Mouse (Mus musculus): ENCODE measurements around the gene Lig3. TPM values are rescaled to one million over a fixed set of nuclear protein-coding genes. Genes with fewer than 3 reads are reported as not detected.

Gene Lig3
- 27.4 and 29.1 TPM in 2 replicates for polyA plus RNA-seq (2015; fragmentation: Nextera tagmentation; extraction: Ambion mirVana)

DNA sequence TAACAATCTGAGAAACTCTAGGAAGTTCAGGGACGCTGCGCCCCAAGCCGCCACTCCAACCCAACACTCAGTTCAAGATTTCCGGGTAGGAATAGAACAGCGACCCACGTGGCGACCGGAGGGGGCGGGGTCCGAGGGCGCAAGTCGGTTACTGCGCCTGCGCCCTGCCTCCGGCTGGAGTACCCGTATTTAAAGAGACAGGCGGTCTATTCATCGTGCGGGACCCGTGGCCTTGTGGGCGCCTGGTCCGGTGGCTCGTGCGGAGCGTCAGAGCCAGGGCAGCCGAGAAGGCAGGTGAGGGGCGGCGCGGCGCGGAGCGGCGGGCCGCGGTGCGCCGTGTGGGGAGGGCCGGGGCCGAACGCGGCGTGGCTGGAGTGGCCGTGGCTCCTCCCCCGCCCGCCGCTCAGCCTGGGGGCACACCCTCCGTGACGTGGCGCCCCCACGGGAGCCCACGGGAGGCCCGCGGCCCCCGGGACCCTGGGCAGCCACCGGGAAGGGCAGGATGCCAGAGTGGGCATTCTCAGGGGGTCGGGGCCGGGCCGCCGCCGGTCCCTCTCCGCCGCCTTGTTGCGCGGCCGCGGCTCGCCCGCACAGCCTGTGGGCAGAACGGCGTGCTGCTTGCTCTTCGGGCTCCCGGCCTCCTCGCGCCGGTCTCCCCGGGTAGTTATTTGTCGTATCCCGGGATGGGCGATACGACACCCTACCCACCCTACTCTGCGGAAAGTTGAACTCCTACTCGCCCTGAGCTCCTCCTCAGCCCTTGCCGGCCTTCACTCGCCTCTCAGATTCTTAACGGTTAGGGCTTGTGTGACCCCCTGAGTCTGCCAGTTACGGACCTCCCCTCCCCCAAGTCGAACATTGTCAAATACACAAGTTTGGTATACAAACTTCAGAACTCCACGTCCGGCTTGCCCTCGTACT lies at the start of gene Lig3:
TSS of gene Lig3 (plus strand) at position 126 of the 921 bp plus-strand sequence.
- under 1% methylated on average over 67 of the region's 90 CpGs for WGBS
- Histone ChIP-seq H3K9me3 (no peaks in the 10 kb centered on the region), H3K36me3 (replicated peaks) (0 out of 2 replicates have a peak, but pooled peaks cover 14% of the 10 kb centered on the region), H3K4me3 (peak within 1 kb of the TSS; percentile 95), H3K9ac (peak within 1 kb of the TSS; percentile 95), H3K27ac (peak within 1 kb of the TSS; percentile 98), H3K4me2 (peak within 1 kb of the TSS; percentile 80), H3K4me1 (peaks cover 21% of the 10 kb centered on the region), H3K27me3 (replicated peaks) (no peaks in the 10 kb centered on the region)
- peak; percentile 97 for ATAC-seq (replicated peaks)

DNA sequence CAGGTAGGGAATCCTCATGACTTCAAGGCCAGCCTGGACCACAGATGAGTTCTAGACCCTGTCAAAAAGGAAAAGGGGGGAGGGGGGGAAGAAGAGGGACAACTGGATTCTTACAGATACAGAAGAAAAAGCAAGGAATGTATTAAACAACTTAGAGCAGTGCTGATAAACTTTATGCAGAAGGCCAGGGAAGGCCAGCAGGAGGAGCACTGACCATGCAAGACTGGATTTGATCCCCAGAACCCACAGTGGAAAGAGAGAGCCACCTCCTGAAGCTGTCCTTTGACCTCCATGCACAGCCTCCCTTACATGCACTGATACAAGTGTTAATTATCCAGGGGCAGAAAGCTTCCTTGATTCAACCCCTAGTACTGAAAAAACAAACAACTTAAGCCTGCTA lies 46.7 kb upstream of the Lig3 start:
- Histone ChIP-seq H3K4me1 (no peaks in the 10 kb centered on the region), H3K9ac (no peak overlapping the region), H3K27me3 (replicated peaks) (no peaks in the 10 kb centered on the region), H3K27ac (no peak overlapping the region), H3K9me3 (no peaks in the 10 kb centered on the region), H3K36me3 (replicated peaks) (no peaks in the 10 kb centered on the region), H3K4me2 (no peak overlapping the region), H3K4me3 (no peak overlapping the region)
- no peak for ATAC-seq (replicated peaks)

DNA sequence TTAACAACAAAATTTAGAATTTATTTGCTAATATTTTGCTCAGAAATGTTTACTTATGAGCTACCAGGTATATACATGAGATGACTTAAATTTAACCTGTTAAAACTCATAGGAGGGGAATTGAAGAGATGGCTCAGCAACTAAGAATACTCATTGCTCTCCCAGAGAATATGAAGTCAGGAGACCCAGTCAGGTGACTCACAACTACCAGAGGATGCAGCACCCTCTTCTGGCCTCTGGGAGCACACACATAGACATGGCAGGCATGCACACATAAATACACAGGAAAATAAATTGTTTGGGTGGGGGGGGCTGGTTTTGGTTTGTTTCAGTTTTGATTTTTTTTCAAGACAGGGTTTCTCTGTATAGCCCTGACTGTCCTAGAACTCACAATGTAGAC lies 41.9 kb upstream of the Lig3 start:
- H3K4me3 ChIP-seq = no peak overlapping the region
- no peak overlapping the region for H3K9ac ChIP-seq
- H3K36me3 ChIP-seq (replicated peaks) = no peaks in the 10 kb centered on the region
- H3K4me1 ChIP-seq = no peaks in the 10 kb centered on the region
- H3K4me2 ChIP-seq = no peak overlapping the region
- H3K27me3 ChIP-seq (replicated peaks) = no peaks in the 10 kb centered on the region
- ATAC-seq (replicated peaks) = no peak
- H3K9me3 ChIP-seq = no peaks in the 10 kb centered on the region
- no peak overlapping the region for H3K27ac ChIP-seq

GRCm38 (mm10) chr11:82746138-82746537 lies 34.8 kb upstream of the Lig3 start:
- no peak overlapping the region for H3K4me3 ChIP-seq
- no peak overlapping the region for H3K9ac ChIP-seq
- ATAC-seq (replicated peaks) = no peak
- 38% methylated on average over 6 of the region's 6 CpGs for WGBS
- no peak overlapping the region for H3K27ac ChIP-seq
- H3K4me2 ChIP-seq = no peak overlapping the region
- H3K36me3 ChIP-seq (replicated peaks) = no peaks in the 10 kb centered on the region
- no peaks in the 10 kb centered on the region for H3K9me3 ChIP-seq
- H3K27me3 ChIP-seq (replicated peaks) = no peaks in the 10 kb centered on the region
- no peaks in the 10 kb centered on the region for H3K4me1 ChIP-seq

GRCm38 (mm10) chr11:82746857-82747366 lies 34.0 kb upstream of the Lig3 start:
- H3K4me2 ChIP-seq = no peak overlapping the region
- no peaks in the 10 kb centered on the region for H3K4me1 ChIP-seq
- WGBS = 90% methylated on average over 8 of the region's 8 CpGs
- no peaks in the 10 kb centered on the region for H3K27me3 ChIP-seq (replicated peaks)
- H3K36me3 ChIP-seq (replicated peaks) = no peaks in the 10 kb centered on the region
- H3K9ac ChIP-seq = no peak overlapping the region
- no peak overlapping the region for H3K27ac ChIP-seq
- no peaks in the 10 kb centered on the region for H3K9me3 ChIP-seq
- no peak overlapping the region for H3K4me3 ChIP-seq
- ATAC-seq (replicated peaks) = no peak

DNA sequence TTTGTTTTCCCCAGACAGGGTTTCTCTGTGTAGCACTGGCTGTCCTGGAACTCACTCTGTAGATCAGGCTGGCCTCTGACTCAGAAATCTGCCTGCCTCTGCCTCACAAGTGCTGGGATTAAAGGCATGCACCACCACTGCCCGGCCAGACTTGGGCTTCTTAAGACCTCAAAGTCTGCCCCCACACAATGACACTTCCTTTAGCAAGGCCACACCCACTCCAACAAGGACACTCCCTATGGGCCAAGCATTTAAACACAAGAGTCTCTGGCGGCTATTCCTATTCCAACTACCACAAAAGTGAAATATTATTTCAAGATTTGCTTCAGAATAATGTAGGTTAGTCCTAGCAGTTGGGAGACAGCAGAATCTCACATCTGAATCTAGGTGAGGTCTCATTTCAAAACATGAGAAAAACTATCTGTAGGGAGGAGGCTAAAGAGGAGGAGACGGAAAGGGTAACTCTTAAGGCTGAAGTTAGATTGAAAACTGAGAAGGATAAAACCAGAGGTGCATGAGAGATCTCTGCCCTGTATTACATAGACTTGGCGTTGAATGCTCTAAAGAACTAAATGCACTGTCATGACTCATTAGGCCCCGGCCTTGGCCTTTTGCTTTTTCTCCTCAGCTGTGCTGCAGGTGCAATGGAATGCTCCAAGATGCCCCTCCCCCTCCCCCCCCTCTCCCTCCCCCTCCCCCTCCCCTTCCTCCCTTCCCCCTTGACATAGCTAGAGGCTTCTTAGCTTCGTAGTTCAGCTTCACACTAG lies 28.4 kb upstream of the Lig3 start:
- 67% methylated on average over 6 of the region's 6 CpGs for WGBS

GRCm38 (mm10) chr11:82755919-82756318 lies 25.0 kb upstream of the Lig3 start:
- WGBS = 92% methylated on average over 1 of the region's 1 CpGs
- Histone ChIP-seq H3K9ac (no peak overlapping the region), H3K36me3 (replicated peaks) (no peaks in the 10 kb centered on the region), H3K4me3 (no peak overlapping the region), H3K27ac (no peak overlapping the region), H3K4me1 (no peaks in the 10 kb centered on the region), H3K27me3 (replicated peaks) (peaks cover 3% of the 10 kb centered on the region; the same call in 1 of the 2 replicates), H3K4me2 (no peak overlapping the region), H3K9me3 (no peaks in the 10 kb centered on the region)
- ATAC-seq (replicated peaks) = no peak

More for the DNA sequence above, 28.4 kb upstream of the Lig3 start:
- Histone ChIP-seq H3K27ac (no peak overlapping the region), H3K4me3 (no peak overlapping the region), H3K27me3 (replicated peaks) (no peaks in the 10 kb centered on the region), H3K9ac (no peak overlapping the region), H3K4me2 (no peak overlapping the region), H3K9me3 (no peaks in the 10 kb centered on the region), H3K4me1 (no peaks in the 10 kb centered on the region), H3K36me3 (replicated peaks) (no peaks in the 10 kb centered on the region)
- ATAC-seq (replicated peaks) = no peak

DNA sequence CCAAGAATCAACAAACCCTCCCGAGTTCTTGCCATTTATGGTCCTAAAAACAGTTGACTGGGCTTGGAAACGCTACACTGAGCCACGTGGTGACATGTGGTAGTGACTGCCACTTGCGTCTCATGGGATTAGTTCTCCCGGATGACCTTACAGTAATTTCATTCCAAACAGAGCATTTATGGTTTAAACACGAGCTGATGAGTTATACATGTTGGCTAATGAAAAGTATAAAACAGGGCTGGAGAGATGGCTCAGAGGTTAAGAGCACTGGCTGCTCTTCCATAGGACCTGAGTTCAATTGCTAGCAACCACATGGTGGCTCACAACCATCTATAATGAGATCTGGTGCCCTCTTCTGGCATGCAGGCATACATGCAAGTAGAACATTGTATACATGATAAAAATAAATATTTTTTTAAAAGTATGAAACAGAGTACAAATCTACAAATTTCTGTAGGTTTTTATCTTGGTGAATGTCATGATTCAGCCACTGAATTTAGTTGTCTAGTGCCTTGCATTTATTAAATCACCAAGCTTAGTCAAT lies 18.6 kb upstream of the Lig3 start:
- H3K9me3 ChIP-seq = no peaks in the 10 kb centered on the region
- no peaks in the 10 kb centered on the region for H3K36me3 ChIP-seq (replicated peaks)
- H3K9ac ChIP-seq = no peak overlapping the region
- no peak overlapping the region for H3K4me2 ChIP-seq
- H3K4me3 ChIP-seq = no peak overlapping the region
- WGBS = 85% methylated on average over 6 of the region's 6 CpGs
- peaks cover 3% of the 10 kb centered on the region; the same call in 1 of the 2 replicates for H3K27me3 ChIP-seq (replicated peaks)
- peaks cover 26% of the 10 kb centered on the region for H3K4me1 ChIP-seq
- H3K27ac ChIP-seq = no peak overlapping the region
- ATAC-seq (replicated peaks) = no peak

GRCm38 (mm10) chr11:82763261-82763660 lies 17.6 kb upstream of the Lig3 start:
- Histone ChIP-seq H3K9me3 (no peaks in the 10 kb centered on the region), H3K27me3 (replicated peaks) (peaks cover 3% of the 10 kb centered on the region; the same call in 1 of the 2 replicates), H3K9ac (peak overlapping the region; percentile 95), H3K4me1 (peaks cover 26% of the 10 kb centered on the region), H3K4me3 (peak overlapping the region; percentile 99), H3K27ac (peak overlapping the region; percentile 94), H3K4me2 (peak overlapping the region; percentile 95), H3K36me3 (replicated peaks) (no peaks in the 10 kb centered on the region)
- WGBS = 9% methylated on average over 4 of the region's 4 CpGs
- ATAC-seq (replicated peaks) = no peak

- under 1% methylated on average over 44 of the region's 44 CpGs for WGBS
- peak; percentile 100 for ATAC-seq (replicated peaks)
- Histone ChIP-seq H3K36me3 (replicated peaks) (0 out of 2 replicates have a peak, but pooled peaks cover 4% of the 10 kb centered on the region), H3K27ac (peak within 1 kb of the TSS; percentile 94), H3K9ac (peak within 1 kb of the TSS; percentile 95), H3K27me3 (replicated peaks) (peaks cover 3% of the 10 kb centered on the region; the same call in 1 of the 2 replicates), H3K9me3 (no peaks in the 10 kb centered on the region), H3K4me2 (peak within 1 kb of the TSS; percentile 95), H3K4me1 (peaks cover 26% of the 10 kb centered on the region), H3K4me3 (peak within 1 kb of the TSS; percentile 99)
Measured at GRCm38 (mm10) chr11:82763742-82764437, 17.0 kb upstream of the Lig3 start, which contains the start of the genes Cct6b and Zfp830. TSS of gene Cct6b (minus strand) at chr11:82764321. TSS of gene Zfp830 (plus strand) at chr11:82764345.

DNA sequence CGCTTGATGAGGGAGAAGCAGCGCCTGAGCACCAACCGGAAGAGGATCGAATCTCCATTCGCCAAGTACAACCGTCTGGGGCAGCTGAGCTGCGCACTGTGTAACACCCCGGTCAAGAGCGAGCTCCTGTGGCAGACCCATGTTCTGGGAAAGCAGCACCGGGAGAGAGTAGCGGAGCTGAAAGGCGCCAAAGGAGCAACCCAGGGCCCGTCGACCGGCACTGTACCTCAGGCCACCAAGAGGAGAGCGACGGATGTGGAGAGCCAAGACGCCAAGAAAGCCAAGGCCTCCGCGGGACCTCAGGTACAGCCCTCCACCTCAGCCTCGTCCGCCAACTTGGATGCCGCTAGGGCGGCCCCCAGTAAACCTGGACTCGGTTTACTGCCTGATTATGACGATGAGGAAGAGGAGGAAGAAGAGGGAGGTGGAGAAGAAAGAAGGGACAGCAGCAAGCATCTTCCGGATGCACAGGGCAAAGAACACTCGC lies 16.4 kb upstream of the Lig3 start:
- WGBS = under 1% methylated on average over 28 of the region's 28 CpGs
- peaks cover 26% of the 10 kb centered on the region for H3K4me1 ChIP-seq

More for the DNA sequence above, 16.4 kb upstream of the Lig3 start:
- no peaks in the 10 kb centered on the region for H3K9me3 ChIP-seq
- H3K4me2 ChIP-seq = peak overlapping the region; percentile 95
- 0 out of 2 replicates have a peak, but pooled peaks cover 4% of the 10 kb centered on the region for H3K36me3 ChIP-seq (replicated peaks)
- no peaks in the 10 kb centered on the region for H3K27me3 ChIP-seq (replicated peaks)
- peak; percentile 71 for ATAC-seq (replicated peaks)
- H3K4me3 ChIP-seq = peak overlapping the region; percentile 99
- H3K9ac ChIP-seq = peak overlapping the region; percentile 95
- peak overlapping the region; percentile 94 for H3K27ac ChIP-seq

Measured in midbrain, embryonic 15.5 days (tissue).